Mouse (Mus musculus) small intestine, adult 2 months (tissue): ENCODE data around the gene Castor2. TPM values are rescaled to one million over a fixed set of nuclear protein-coding genes. Genes with fewer than 3 reads are reported as not detected.

Experiments
- H3K27ac ChIP-seq: fragments of 200-500 bp; 2 replicates; pipeline ENCODE4 v1.5.1; 2012; ENCODE audit warnings: low read depth, low read length, control low read depth, inconsistent platforms; ENCODE audit not compliant: insufficient read depth
- H3K27me3 ChIP-seq: fragments of 200-500 bp; 2 replicates; pipeline ENCODE4 v1.6.1; 2012; ENCODE audit warnings: mild to moderate bottlenecking, moderate library complexity, low read length, inconsistent platforms; ENCODE audit not compliant: control insufficient read depth, insufficient read depth
- H3K36me3 ChIP-seq: fragments of 200-500 bp; 2 replicates; pipeline ENCODE4 v1.6.1; 2012; ENCODE audit warnings: mild to moderate bottlenecking, low read length, control low read depth, inconsistent platforms; ENCODE audit not compliant: control insufficient read depth, insufficient read depth
- H3K4me1 ChIP-seq: fragments of 200-500 bp; 2 replicates; pipeline ENCODE4 v1.6.1; 2012; ENCODE audit warnings: low read length, inconsistent platforms, mixed read lengths; ENCODE audit not compliant: control insufficient read depth, insufficient read depth, insufficient read length
- H3K4me3 ChIP-seq: fragments of 200-500 bp; 2 replicates; pipeline ENCODE4 v1.5.1; 2012; ENCODE audit warnings: low read depth, mild to moderate bottlenecking, control low read depth, inconsistent platforms, low read length, moderate library complexity
- CTCF ChIP-seq: fragments of 200-500 bp; IDR thresholded peaks from 2 replicates; pipeline ENCODE4 v1.5.1; 2012; ENCODE audit warnings: low read depth, mild to moderate bottlenecking, control low read depth, inconsistent platforms, low read length, moderate library complexity, mixed read lengths; ENCODE audit not compliant: insufficient replicate concordance, insufficient read length; ENCODE audit errors: extremely low read depth
- POLR2A ChIP-seq: fragments of 200-500 bp; IDR thresholded peaks from 2 replicates; pipeline ENCODE4 v1.6.1; 2012; ENCODE audit warnings: low read depth, mild to moderate bottlenecking, control low read depth, inconsistent platforms, low read length, moderate library complexity
- whole genome bisulfite sequencing: fragments of 180-500 bp; shearing (Covaris S2); methylation state at CpG from one replicate; pipeline ENCODE4 v1.1.7; 2018; 5-methylcytosine and 5-hydroxymethylcytosine counted together
- polyA plus RNA-seq: library from polyadenylated mRNA; depleted of rRNA; stranded (reverse); fragments of >200 nt; gene quantifications from 2 replicates; pipeline ENCODE4 v1.2.3, GENCODE M21; 2012

The Castor2 gene
- polyA plus RNA-seq, 1 experiment: 20.0 TPM

DNA sequence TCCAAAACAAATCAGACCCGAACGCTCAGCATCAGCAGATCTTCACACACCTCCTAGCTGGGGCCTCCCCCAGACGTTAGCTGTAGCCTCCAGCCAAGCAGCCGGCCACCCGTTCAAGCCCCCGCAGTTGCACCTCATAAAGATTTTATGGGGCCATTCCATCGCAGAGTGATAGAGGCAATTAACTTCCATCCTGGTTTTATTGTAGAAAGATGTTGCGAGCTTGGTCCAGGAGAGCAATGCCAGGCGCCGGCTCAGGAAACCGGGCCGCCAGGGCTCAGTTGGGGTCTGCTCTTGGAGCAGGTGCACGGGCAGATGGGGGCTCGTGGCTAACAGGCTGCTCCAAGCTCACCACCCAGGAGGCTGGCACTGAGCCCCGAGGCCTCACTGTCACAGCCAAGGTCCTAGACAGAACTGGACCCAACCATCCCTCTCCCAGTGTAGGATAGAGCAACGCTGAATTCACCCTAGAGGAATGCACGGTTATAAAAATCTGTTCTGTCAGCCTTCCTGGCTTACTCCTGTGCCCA, 25.9 kb upstream of the Castor2 start:
- H3K4me3 ChIP-seq: no peak overlapping the region
- TF ChIP-seq POLR2A (no peak), CTCF (no peak)
- no peaks in the 10 kb centered on the region; the same call in 1 of the 2 replicates for H3K27me3 ChIP-seq
- 45% methylated on average over 17 of the region's 17 CpGs for WGBS
- H3K27ac ChIP-seq: no peak overlapping the region
- H3K4me1 ChIP-seq: no peaks in the 10 kb centered on the region
- no peaks in the 10 kb centered on the region for H3K36me3 ChIP-seq

DNA sequence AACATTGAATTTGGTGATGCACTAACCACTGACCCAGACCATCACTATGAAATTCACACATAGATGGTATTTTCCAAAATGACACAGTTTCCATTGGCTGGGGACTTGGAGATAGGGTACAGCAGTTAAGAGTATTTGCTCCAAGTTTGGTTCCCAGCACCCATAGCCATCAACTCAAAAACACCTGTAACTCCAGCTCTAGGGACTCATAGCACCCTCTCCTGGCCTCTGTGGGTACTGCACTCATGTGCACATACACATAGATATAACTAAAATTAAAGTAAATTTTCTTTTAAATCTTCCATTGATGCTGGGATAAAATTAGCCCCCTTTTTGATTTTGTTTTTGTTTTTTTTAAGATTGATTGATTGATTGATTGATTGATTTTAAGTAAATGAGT, 25.1 kb upstream of the Castor2 start:
- Histone ChIP-seq H3K27ac (no peak overlapping the region), H3K36me3 (no peaks in the 10 kb centered on the region), H3K4me3 (no peak overlapping the region), H3K27me3 (no peaks in the 10 kb centered on the region; the same call in 1 of the 2 replicates), H3K4me1 (no peaks in the 10 kb centered on the region)
- TF ChIP-seq POLR2A (no peak), CTCF (no peak)

DNA sequence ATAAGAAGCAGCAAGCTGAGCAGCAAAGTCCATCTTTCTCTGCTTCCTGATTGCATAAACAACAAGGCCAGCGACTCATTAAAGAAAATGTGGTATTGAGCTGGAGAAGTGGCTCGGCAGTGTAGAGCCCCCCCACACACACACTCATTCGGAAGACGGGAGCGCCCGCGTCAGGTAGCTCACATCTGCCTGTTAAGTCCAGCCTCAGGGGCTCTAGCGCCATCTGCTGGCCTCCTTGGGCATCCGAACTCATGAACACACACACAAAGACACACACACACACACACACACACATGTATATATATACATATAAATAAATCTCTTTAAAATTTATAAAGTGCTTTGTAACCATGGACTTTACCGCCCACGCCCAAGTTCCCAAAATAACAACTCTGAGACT, 23.3 kb upstream of the Castor2 start:
- TF ChIP-seq POLR2A (no peak), CTCF (no peak)
- Histone ChIP-seq H3K27me3 (no peaks in the 10 kb centered on the region; the same call in 1 of the 2 replicates), H3K36me3 (no peaks in the 10 kb centered on the region), H3K4me3 (no peak overlapping the region), H3K4me1 (no peaks in the 10 kb centered on the region), H3K27ac (no peak overlapping the region)
- 93% methylated on average over 11 of the region's 11 CpGs for WGBS

DNA sequence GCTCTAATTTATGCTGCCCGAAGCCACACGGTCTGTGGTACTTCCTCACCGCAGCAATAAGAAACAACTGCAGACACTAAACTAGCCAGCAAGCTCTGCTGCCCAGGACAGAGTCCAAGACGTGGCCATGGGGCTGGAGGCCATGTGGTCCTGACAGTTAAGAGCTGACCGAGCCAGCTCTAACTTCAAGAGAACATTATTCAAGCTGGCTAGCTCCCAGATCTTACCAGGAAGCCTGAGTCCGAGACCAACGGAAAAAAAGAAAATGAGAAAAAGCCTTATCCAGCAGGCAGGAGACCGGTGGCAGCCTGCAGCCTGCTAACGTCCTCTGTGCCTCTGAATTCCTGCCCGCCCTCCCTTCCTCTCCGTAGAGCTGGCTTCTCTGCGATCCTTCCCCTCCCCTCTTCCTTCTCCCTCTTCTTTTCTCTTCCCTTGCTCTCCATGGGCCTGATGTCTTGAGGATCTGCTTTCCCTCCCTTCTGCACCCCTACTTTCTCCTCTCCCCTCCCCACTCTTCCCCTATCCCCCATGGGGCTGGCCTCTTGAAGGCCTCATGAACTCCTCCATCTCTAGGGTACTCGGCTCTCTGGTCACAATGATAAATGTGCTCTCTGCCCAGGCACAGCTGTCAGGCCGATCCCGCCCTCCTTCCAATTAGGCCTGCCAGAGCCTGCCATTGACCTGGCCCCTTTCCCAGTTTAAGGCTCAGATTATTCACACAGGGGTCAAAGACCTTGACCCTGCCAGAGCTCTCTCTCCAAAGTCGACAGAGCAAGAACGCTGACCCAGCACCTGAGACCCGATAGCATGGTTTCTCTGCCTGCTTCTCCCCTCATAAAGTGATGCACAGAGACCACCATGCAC, 18.6 kb upstream of the Castor2 start:
- Histone ChIP-seq H3K36me3 (no peaks in the 10 kb centered on the region), H3K27ac (no peak overlapping the region), H3K4me3 (no peak overlapping the region), H3K4me1 (no peaks in the 10 kb centered on the region), H3K27me3 (no peaks in the 10 kb centered on the region)
- WGBS: 26% methylated on average over 18 of the region's 18 CpGs
- TF ChIP-seq POLR2A (no peak), CTCF (no peak)

DNA sequence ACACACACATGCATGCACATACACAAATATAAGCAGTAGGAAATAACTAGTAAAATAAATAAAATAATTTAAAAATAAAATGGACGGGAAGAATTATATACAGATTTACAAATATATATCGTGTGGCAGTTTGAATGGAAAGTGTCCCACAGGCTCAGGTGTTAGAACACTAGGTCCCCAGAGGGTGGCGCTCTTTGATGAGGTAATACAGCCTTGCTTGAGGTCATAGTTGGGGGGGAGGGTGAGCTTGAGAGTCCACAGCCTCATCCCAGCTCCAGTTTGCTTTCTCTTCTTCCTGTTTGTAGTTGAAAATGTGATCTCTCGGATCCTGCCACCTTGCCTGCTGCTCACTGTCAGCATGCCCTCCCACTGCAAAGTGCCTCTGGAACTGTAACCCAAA, 14.3 kb upstream of the Castor2 start:
- WGBS: 80% methylated on average over 4 of the region's 4 CpGs
- H3K4me1 ChIP-seq: no peaks in the 10 kb centered on the region
- H3K36me3 ChIP-seq: no peaks in the 10 kb centered on the region
- H3K27ac ChIP-seq: no peak overlapping the region
- no peak overlapping the region for H3K4me3 ChIP-seq
- H3K27me3 ChIP-seq: no peaks in the 10 kb centered on the region
- TF ChIP-seq CTCF (no peak), POLR2A (no peak)

DNA sequence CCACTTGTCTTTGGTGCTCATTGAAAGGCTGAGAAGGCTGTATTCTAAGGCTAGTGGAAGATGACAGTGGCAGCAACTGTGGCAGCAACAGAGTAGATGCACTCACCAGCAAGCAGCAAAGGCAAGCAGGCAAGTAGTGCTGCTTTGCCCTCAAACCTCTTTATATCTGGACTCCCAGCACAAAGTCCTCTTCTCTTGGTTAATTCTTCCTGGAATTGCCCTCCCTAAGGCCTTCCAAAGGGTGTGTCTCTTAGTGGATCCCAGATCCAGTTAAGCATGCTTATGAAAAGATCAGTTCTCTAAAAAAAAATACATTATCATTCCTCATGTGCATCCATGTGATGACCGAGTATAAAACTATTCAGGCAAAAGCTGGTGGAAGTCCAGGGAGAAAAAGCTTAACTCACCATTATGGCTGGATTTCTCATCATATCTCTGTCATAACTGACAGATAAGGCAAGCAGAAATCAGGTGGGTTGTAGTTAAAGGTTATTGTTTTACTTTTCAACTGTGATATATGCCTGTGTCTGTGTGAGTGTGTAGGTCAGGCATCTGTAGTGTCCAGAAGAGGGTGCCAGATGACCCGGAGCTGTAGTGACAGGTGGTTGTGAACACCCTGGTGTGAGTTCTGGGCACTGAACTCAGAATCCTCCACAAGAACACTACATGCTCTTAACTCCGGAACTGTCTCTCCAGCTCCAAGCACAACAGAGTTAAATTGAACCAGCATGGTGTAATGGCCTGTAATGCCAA, 13.4 kb upstream of the Castor2 start:
- WGBS: 59% methylated on average over 3 of the region's 3 CpGs

DNA sequence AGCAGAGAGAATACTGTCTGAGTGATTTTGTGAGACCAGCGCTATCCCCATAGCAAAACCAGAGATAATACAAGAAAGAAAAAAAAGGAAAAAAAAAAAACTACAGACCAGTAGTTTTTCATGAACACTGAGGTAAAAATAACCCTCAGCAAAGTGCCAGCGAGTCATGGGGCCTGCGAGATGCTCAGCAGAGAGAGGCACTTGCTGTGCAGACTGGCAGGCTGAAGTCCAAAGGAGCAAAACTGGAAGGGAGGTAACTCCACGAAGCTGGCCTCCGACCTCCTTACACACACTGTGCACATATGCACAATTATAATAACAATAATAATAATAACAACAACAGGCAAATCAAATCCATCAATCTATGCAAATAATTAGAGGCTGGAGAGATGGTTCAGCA, 12.3 kb upstream of the Castor2 start:
- no peaks in the 10 kb centered on the region for H3K4me1 ChIP-seq
- no peaks in the 10 kb centered on the region for H3K36me3 ChIP-seq
- H3K27me3 ChIP-seq: no peaks in the 10 kb centered on the region
- H3K27ac ChIP-seq: no peak overlapping the region
- WGBS: 58% methylated on average over 5 of the region's 5 CpGs
- H3K4me3 ChIP-seq: no peak overlapping the region
- TF ChIP-seq POLR2A (no peak), CTCF (no peak)

More for the DNA sequence above, 13.4 kb upstream of the Castor2 start:
- peak; percentile 31; the same call in 1 of the 2 replicates for TF ChIP-seq CTCF
- no peak for TF ChIP-seq POLR2A
- H3K36me3 ChIP-seq: no peaks in the 10 kb centered on the region
- H3K4me1 ChIP-seq: no peaks in the 10 kb centered on the region
- H3K27me3 ChIP-seq: no peaks in the 10 kb centered on the region
- H3K27ac ChIP-seq: no peak overlapping the region
- H3K4me3 ChIP-seq: no peak overlapping the region
